Mouse (Mus musculus): ENCODE results near the gene Lcmt1. TPM values are rescaled to one million over a fixed set of nuclear protein-coding genes. Genes with fewer than 3 reads are reported as not detected.

Gene Lcmt1
- polyA plus RNA-seq, 1 experiment from 2014 or later, result 63.5 TPM

- no peak overlapping the region for H3K4me3 ChIP-seq (ENCODE audit: low read depth, low read length)
- no peaks in the 10 kb centered on the region for H3K9me3 ChIP-seq (ENCODE audit: control insufficient read depth, low read length)
- H3K27me3 ChIP-seq (ENCODE audit: control insufficient read depth, insufficient read depth, low read length), result no peaks in the 10 kb centered on the region
- 59% methylated on average over 11 of the region's 11 CpGs for WGBS
- H3K27ac ChIP-seq (ENCODE audit: low read depth, low read length), result no peak overlapping the region
- H3K9ac ChIP-seq (ENCODE audit: low read length), result no peak overlapping the region
- H3K36me3 ChIP-seq (ENCODE audit: control insufficient read depth, insufficient read depth, low read length), result peaks cover 3% of the 10 kb centered on the region
- no peak overlapping the region for H3K4me2 ChIP-seq (ENCODE audit: low read depth)
- H3K4me1 ChIP-seq (ENCODE audit: control insufficient read depth, insufficient read depth, low read length), result no peaks in the 10 kb centered on the region
- no peak for ATAC-seq (ENCODE audit: insufficient read depth, low FRiP score, low TSS enrichment)
- DNase-seq (ENCODE audit: low spot score), result no peak
Measured at GRCm38 (mm10) chr7:123385693-123386407, 16.3 kb downstream of the Lcmt1 start.

GRCm38 (mm10) chr7:123389686-123390280 lies 20.2 kb downstream of the Lcmt1 start:
- H3K27ac ChIP-seq (ENCODE audit: low read depth, low read length), result no peak overlapping the region
- ATAC-seq (ENCODE audit: insufficient read depth, low FRiP score, low TSS enrichment) (no peak), DNase-seq (ENCODE audit: low spot score) (no peak)
- no peaks in the 10 kb centered on the region for H3K27me3 ChIP-seq (ENCODE audit: control insufficient read depth, insufficient read depth, low read length)
- H3K4me3 ChIP-seq (ENCODE audit: low read depth, low read length), result no peak overlapping the region
- no peaks in the 10 kb centered on the region for H3K4me1 ChIP-seq (ENCODE audit: control insufficient read depth, insufficient read depth, low read length)
- no peak overlapping the region for H3K4me2 ChIP-seq (ENCODE audit: low read depth)
- no peak overlapping the region for H3K9ac ChIP-seq (ENCODE audit: low read length)
- H3K9me3 ChIP-seq (ENCODE audit: control insufficient read depth, low read length), result no peaks in the 10 kb centered on the region
- H3K36me3 ChIP-seq (ENCODE audit: control insufficient read depth, insufficient read depth, low read length), result peaks cover 3% of the 10 kb centered on the region
- 87% methylated on average over 6 of the region's 6 CpGs for WGBS

- 99% methylated on average over 6 of the region's 6 CpGs for WGBS
- no peaks in the 10 kb centered on the region for H3K4me1 ChIP-seq (ENCODE audit: control insufficient read depth, insufficient read depth, low read length)
- H3K4me2 ChIP-seq (ENCODE audit: low read depth), result no peak overlapping the region
Measured at GRCm38 (mm10) chr7:123394271-123394670, 24.7 kb downstream of the Lcmt1 start.

DNA sequence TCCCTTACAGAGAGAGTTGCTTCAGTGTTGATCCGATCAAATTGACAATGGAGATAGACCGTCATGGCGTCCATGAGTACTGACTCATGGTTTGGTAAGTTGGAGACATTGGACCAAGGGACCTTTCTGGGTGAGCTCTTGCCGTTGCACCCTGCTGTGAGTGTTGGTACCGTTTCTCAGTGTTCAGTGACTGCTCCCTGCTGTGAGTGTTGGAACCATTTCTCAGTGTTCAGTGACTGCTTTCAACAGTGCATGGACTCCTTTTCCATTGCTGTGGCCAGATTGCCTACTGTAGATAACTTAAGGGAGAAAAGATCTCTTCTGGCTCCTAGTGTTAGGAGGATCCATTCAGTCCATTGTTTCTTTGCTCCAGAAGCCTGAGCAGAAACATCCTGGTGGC lies 27.3 kb downstream of the Lcmt1 start:
- Histone ChIP-seq H3K27me3 (ENCODE audit: control insufficient read depth, insufficient read depth, low read length) (no peaks in the 10 kb centered on the region), H3K4me3 (ENCODE audit: low read depth, low read length) (no peak overlapping the region), H3K4me2 (ENCODE audit: low read depth) (no peak overlapping the region), H3K9ac (ENCODE audit: low read length) (no peak overlapping the region), H3K4me1 (ENCODE audit: control insufficient read depth, insufficient read depth, low read length) (no peaks in the 10 kb centered on the region), H3K9me3 (ENCODE audit: control insufficient read depth, low read length) (no peaks in the 10 kb centered on the region), H3K36me3 (ENCODE audit: control insufficient read depth, insufficient read depth, low read length) (no peaks in the 10 kb centered on the region; the same call in 1 of the 2 replicates), H3K27ac (ENCODE audit: low read depth, low read length) (no peak overlapping the region)
- DNase-seq (ENCODE audit: low spot score) (no peak), ATAC-seq (ENCODE audit: insufficient read depth, low FRiP score, low TSS enrichment) (no peak)
- 89% methylated on average over 5 of the region's 5 CpGs for WGBS

More at GRCm38 (mm10) chr7:123394271-123394670, 24.7 kb downstream of the Lcmt1 start:
- no peak for ATAC-seq (ENCODE audit: insufficient read depth, low FRiP score, low TSS enrichment)
- Histone ChIP-seq H3K9ac (ENCODE audit: low read length) (no peak overlapping the region), H3K9me3 (ENCODE audit: control insufficient read depth, low read length) (no peaks in the 10 kb centered on the region), H3K36me3 (ENCODE audit: control insufficient read depth, insufficient read depth, low read length) (no peaks in the 10 kb centered on the region), H3K27ac (ENCODE audit: low read depth, low read length) (no peak overlapping the region), H3K27me3 (ENCODE audit: control insufficient read depth, insufficient read depth, low read length) (no peaks in the 10 kb centered on the region), H3K4me3 (ENCODE audit: low read depth, low read length) (no peak overlapping the region)
- DNase-seq (ENCODE audit: low spot score), result no peak

GRCm38 (mm10) chr7:123397369-123397768 lies 27.8 kb downstream of the Lcmt1 start:
- DNase-seq (ENCODE audit: low spot score), result no peak
- Histone ChIP-seq H3K9me3 (ENCODE audit: control insufficient read depth, low read length) (no peaks in the 10 kb centered on the region), H3K36me3 (ENCODE audit: control insufficient read depth, insufficient read depth, low read length) (no peaks in the 10 kb centered on the region; the same call in 1 of the 2 replicates), H3K4me2 (ENCODE audit: low read depth) (no peak overlapping the region), H3K4me1 (ENCODE audit: control insufficient read depth, insufficient read depth, low read length) (no peaks in the 10 kb centered on the region), H3K4me3 (ENCODE audit: low read depth, low read length) (no peak overlapping the region), H3K27ac (ENCODE audit: low read depth, low read length) (no peak overlapping the region), H3K27me3 (ENCODE audit: control insufficient read depth, insufficient read depth, low read length) (no peaks in the 10 kb centered on the region), H3K9ac (ENCODE audit: low read length) (no peak overlapping the region)
- no peak for ATAC-seq (ENCODE audit: insufficient read depth, low FRiP score, low TSS enrichment)
- 61% methylated on average over 8 of the region's 8 CpGs for WGBS

- Histone ChIP-seq H3K9me3 (ENCODE audit: control insufficient read depth, low read length) (no peaks in the 10 kb centered on the region), H3K36me3 (ENCODE audit: control insufficient read depth, insufficient read depth, low read length) (no peaks in the 10 kb centered on the region; the same call in 1 of the 2 replicates), H3K4me3 (ENCODE audit: low read depth, low read length) (no peak overlapping the region), H3K4me1 (ENCODE audit: control insufficient read depth, insufficient read depth, low read length) (no peaks in the 10 kb centered on the region), H3K27ac (ENCODE audit: low read depth, low read length) (no peak overlapping the region), H3K27me3 (ENCODE audit: control insufficient read depth, insufficient read depth, low read length) (no peaks in the 10 kb centered on the region), H3K4me2 (ENCODE audit: low read depth) (no peak overlapping the region), H3K9ac (ENCODE audit: low read length) (no peak overlapping the region)
- WGBS, result 95% methylated on average over 8 of the region's 8 CpGs
- ATAC-seq (ENCODE audit: insufficient read depth, low FRiP score, low TSS enrichment) (no peak), DNase-seq (ENCODE audit: low spot score) (no peak)
Measured at GRCm38 (mm10) chr7:123397931-123398330, 28.3 kb downstream of the Lcmt1 start.

- no peaks in the 10 kb centered on the region for H3K4me1 ChIP-seq (ENCODE audit: control insufficient read depth, insufficient read depth, low read length)
- H3K9ac ChIP-seq (ENCODE audit: low read length), result no peak overlapping the region
- ATAC-seq (ENCODE audit: insufficient read depth, low FRiP score, low TSS enrichment), result peak; percentile 48; the same call in 1 of the 2 replicates
- WGBS, result 35% methylated on average over 7 of the region's 7 CpGs
- no peaks in the 10 kb centered on the region for H3K27me3 ChIP-seq (ENCODE audit: control insufficient read depth, insufficient read depth, low read length)
- H3K27ac ChIP-seq (ENCODE audit: low read depth, low read length), result no peak overlapping the region
- H3K4me3 ChIP-seq (ENCODE audit: low read depth, low read length), result no peak overlapping the region
- no peaks in the 10 kb centered on the region for H3K9me3 ChIP-seq (ENCODE audit: control insufficient read depth, low read length)
- H3K36me3 ChIP-seq (ENCODE audit: control insufficient read depth, insufficient read depth, low read length), result no peaks in the 10 kb centered on the region; the same call in 1 of the 2 replicates
- peak; percentile 63 for DNase-seq (ENCODE audit: low spot score)
- H3K4me2 ChIP-seq (ENCODE audit: low read depth), result no peak overlapping the region
Measured at GRCm38 (mm10) chr7:123398828-123399227, 29.2 kb downstream of the Lcmt1 start.

DNA sequence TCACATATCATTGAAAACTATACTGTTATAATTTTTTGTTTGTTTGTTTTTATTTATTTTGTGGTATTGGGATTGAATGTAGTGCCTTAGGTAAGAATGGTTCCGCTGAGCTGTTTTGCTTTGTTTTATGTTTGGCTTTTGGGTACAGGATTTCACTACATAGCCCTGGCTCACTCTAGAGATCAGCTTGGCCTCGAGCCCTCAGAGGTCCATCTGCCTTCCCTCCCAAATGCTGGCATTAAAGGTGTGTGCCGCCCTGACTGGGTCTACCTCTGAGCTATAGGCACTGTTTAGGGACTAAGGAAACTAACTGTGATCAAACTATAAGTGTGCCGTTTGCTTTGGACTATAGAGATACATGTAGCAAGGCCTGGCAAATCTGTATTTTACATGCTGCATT lies 29.7 kb downstream of the Lcmt1 start:
- H3K27me3 ChIP-seq (ENCODE audit: control insufficient read depth, insufficient read depth, low read length), result no peaks in the 10 kb centered on the region
- WGBS, result 86% methylated on average over 4 of the region's 4 CpGs

DNA sequence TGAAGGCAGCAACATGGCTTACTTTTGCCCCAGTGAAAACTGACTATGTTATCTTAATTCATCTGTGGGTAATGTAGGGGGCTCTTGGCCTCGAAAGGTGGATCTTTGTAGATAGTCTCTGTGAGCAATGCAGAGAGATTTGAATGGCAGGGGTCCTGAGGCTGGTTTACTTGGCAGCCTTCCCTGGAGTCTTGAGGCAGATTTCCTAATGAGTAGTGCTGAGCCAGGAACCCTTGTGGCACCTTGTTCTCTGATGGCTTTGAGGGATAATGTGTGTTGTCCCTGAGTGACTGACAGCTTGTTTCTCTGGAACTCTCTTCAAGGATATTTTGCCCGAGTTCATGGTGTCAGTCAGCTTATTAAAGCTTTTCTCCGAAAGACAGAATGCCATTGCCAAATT lies 31.5 kb downstream of the Lcmt1 start:
- Histone ChIP-seq H3K4me3 (ENCODE audit: low read depth, low read length) (no peak overlapping the region), H3K36me3 (ENCODE audit: control insufficient read depth, insufficient read depth, low read length) (no peaks in the 10 kb centered on the region; the same call in none of the 2 replicates), H3K4me2 (ENCODE audit: low read depth) (no peak overlapping the region), H3K27ac (ENCODE audit: low read depth, low read length) (no peak overlapping the region), H3K4me1 (ENCODE audit: control insufficient read depth, insufficient read depth, low read length) (no peaks in the 10 kb centered on the region), H3K9me3 (ENCODE audit: control insufficient read depth, low read length) (no peaks in the 10 kb centered on the region), H3K27me3 (ENCODE audit: control insufficient read depth, insufficient read depth, low read length) (no peaks in the 10 kb centered on the region), H3K9ac (ENCODE audit: low read length) (no peak overlapping the region)
- WGBS, result 94% methylated on average over 3 of the region's 3 CpGs
- no peak for ATAC-seq (ENCODE audit: insufficient read depth, low FRiP score, low TSS enrichment)
- DNase-seq (ENCODE audit: low spot score), result no peak

More for the DNA sequence above, 29.7 kb downstream of the Lcmt1 start:
- no peak overlapping the region for H3K27ac ChIP-seq (ENCODE audit: low read depth, low read length)
- H3K4me1 ChIP-seq (ENCODE audit: control insufficient read depth, insufficient read depth, low read length), result no peaks in the 10 kb centered on the region
- no peak overlapping the region for H3K9ac ChIP-seq (ENCODE audit: low read length)
- H3K36me3 ChIP-seq (ENCODE audit: control insufficient read depth, insufficient read depth, low read length), result no peaks in the 10 kb centered on the region; the same call in none of the 2 replicates
- DNase-seq (ENCODE audit: low spot score), result no peak
- H3K4me2 ChIP-seq (ENCODE audit: low read depth), result no peak overlapping the region
- H3K4me3 ChIP-seq (ENCODE audit: low read depth, low read length), result no peak overlapping the region
- no peaks in the 10 kb centered on the region for H3K9me3 ChIP-seq (ENCODE audit: control insufficient read depth, low read length)
- ATAC-seq (ENCODE audit: insufficient read depth, low FRiP score, low TSS enrichment), result no peak

Measured in neural tube, embryonic 11.5 days (tissue).